Mouse (Mus musculus) G1E (cell line): ENCODE data around the gene Kank3.
"Not testable (repeated sequence)": the region's sequence is repeated elsewhere in the genome, so short reads cannot be mapped to it uniquely, and the experiment has no call there.

Source experiments
- CTCF ChIP-seq: IDR thresholded peaks from 2 replicates; pipeline ENCODE4 v1.5.1; 2012; ENCODE audit warnings: low read depth, low read length, inconsistent platforms, mixed read lengths
- GATA1 ChIP-seq: IDR thresholded peaks from 2 replicates; pipeline ENCODE4 v1.6.1; 2012; ENCODE audit warnings: borderline replicate concordance, low read length, inconsistent platforms, mixed read lengths
- GATA2 ChIP-seq: IDR thresholded peaks from 2 replicates; pipeline ENCODE4 v1.6.1; 2012; ENCODE audit warnings: low read depth, low read length, inconsistent platforms, borderline replicate concordance
- POLR2AphosphoS5 ChIP-seq: IDR thresholded peaks from 2 replicates; pipeline ENCODE4 v1.6.1; 2012; ENCODE audit warnings: low read depth, low read length, inconsistent platforms; ENCODE audit not compliant: insufficient replicate concordance
- TAL1 ChIP-seq: conservative IDR thresholded peaks from 2 replicates; pipeline ENCODE4 v1.6.1; 2012; ENCODE audit warnings: low read depth, low read length, inconsistent platforms, mixed read lengths

DNA sequence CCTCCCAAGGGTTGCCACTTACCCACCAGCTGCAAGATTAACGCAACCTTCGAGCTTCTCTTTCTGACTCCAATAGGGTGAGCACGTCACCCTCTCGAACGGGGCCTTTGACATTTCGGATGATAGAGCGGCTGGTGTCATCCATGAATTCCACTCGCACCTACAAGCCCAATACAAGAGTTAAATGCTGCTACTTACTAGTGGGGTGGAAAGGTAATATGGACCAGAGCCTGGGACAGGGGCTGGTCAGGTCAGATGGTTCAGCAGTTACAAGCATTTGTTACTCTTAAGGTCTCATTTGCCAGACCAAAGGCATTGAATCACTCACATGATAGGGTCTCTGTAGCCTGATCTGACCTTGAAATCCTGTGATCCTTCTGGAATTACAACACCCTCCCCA, 12.9 kb downstream of the Kank3 start:
- not testable (repeated sequence) for TF ChIP-seq CTCF, TAL1, GATA1, GATA2, POLR2AphosphoS5
